Mouse (Mus musculus) left cerebral cortex, adult 11 months (tissue): ENCODE measurements around the gene Aktip.

Experiments used
- DNase-seq: peaks from one replicate; pipeline ENCODE4 v3.0.0; 2022; ENCODE audit warnings: low spot score

Aktip gene

DNA sequence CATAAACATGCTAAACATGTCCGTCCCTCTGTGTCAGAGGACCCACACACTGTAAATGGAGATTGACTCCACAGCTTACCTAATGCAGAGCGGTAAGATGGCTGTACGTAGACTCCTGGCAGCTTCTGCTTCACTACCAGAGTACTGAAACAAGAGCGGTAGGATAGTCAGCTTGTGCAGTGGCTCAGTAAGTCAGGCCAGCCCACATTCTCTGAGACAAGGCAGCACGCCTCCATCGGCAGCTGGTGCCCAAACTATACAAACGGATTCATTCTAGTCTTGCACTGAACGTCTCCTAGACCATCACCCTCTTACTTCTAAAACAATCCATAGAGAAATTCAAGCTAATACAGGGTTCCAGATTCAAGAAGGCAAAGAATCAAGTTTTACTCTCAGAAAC is 73.0 kb downstream of the Aktip start:
- peak; percentile 32 for DNase-seq

DNA sequence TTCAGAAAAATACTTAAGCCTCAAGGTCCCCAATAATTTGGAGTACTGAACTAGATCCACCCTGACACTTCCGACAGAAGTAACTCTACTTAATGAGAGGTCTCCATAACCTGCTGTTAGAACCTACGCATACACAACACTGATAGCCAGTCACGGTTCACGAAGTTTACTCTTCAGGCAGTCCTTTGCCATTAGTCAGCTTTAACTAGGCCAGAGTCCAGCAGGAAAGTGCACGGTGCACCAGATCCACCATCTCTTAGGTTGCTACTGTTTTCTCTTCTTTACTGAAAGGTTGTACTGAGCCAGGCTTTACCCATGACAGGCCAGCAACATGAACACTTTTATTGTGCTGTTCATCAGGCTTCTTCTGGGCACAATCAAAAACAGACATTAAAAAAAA is 75.5 kb downstream of the Aktip start:
- DNase-seq, result no peak

DNA sequence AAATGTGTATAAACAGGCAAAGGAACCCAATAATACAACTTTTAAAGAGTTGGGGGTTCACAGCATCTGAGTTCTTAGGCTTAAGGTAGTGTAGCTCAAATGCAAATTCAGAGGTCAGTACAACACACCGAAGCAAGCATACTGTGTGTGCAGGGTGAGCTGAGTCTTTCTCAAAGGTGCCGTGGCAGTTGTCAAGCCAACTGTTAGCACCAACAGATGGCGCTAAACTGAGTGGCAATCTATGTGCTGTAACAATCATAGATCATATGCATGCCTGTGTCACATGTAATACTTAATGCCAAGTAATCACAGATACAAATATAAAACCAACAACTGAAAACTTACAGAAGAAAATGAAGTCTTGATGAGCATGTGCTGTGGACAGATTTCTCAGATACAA is 81.6 kb downstream of the Aktip start:
- no peak for DNase-seq

DNA sequence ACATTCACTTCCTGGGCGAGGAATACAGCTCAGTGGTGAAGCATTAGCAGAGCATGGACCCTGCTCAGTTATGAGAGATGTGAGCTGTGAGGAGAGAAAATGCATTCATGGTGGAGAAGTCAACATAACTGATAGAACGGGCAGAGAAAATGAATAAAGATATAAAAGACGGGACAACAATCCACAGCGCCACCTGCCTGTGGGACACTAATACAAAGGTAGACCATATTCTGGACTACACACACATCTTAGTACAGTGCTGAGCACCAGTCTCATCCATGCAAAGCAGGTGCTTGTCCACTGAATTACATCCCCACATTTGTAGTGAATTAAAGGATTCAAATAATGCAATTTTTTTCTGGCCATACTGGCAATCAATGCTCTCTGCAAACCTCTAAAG is 82.2 kb downstream of the Aktip start:
- DNase-seq, result no peak

DNA sequence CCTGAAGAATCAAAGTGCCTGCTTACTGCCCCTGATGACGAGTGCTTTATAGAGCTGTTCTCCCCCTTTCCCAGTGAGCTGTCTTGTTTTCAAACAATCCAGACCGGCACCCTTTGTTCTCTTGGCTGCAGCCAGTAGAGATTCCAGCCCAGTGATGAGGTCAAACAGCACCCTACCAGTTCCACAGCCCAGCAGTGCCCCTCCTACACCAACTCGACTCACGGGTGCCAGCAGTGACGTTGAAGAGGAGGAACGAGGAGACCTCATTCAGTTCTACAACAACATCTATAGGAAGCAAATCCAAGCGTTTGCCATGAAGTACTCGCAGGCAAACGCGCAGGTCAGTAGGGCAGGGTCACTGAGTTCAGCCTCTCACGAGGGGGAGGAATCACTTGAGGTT is 84.9 kb downstream of the Aktip start:
- no peak for DNase-seq

DNA sequence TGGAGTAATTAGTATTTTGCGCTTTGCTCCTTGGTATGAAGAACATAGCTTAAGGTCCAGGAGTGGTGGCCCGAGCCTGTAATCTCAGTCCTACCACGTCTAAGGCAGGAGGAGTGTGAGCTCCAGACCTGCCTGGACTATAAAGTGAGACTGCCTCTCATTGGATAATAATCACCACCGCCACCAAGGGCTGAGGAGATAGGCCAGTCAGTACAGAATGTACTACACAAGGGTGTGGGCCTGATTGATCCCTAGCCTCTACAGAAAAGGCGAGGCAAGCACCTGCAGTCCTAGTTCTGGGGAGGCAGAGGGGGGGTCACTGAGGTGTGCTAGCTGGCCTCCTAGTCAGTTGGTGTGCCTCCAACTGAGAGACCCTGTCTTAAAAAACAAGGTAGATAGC is 85.3 kb downstream of the Aktip start:
- no peak for DNase-seq

DNA sequence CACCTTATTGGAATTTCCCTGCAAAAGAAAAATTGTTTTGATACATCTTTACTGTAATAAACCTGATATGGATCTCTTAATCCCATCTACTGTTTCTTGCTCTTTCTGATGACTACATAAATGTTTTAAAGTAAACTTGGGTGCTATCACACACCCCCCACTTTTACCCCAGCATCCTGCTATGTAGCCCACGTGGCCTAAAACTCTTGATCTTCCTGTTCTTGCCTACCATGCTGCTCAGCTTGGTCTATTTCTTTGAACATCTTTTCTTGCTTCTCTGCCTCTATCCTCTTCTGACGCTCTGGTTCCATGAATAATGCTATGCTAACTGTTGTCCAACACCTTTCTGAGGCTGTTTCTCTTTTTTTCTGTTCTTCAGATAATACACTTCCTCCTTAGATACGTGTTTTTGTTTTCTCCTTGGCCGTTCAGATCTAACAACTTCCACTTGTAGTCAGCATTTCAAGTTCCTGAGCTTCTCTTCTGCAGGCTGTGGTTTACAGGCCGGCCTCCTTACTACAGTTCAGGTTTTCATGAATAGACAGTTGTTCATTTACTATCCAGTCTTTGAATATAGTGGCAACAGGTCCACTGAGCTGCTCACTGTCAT is 87.8 kb downstream of the Aktip start:
- no peak for DNase-seq

DNA sequence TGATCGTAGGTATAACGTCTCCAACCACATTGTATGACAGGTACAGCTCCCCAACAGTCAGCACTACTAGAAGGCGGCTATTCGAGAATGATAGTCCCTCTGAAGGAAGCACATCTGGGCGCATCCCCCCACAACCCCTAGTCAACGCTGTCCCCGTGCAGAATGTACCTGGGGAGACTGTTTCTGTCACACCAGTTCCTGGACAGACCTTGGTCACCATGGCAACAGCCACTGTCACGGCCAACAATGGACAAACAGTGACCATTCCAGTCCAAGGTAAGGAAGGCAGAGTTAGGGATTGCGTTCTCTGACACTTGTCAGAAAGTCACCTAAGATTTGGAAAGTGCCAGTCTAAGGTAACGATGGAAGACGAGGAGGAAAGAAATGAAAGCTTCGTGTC is 93.5 kb downstream of the Aktip start:
- DNase-seq, result no peak

DNA sequence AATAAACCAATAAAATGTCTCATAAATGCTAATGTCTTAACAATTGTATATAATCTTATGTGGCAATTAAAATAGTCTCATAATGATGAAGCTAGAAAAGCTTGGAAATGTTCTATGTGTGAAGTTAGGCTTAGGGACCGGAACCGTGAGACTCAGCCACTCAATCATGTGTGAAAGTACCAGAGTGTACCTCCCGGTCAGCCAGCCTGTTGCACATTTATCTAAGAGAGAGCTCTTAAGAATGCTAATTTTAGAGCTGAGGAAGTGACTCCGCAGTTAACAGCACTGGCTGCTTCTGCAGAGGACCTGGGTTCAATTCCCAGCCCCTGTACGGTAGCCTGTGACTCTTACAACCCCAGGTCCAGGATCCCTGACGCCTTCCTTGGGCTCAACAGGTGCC is 101.7 kb downstream of the Aktip start:
- no peak for DNase-seq

DNA sequence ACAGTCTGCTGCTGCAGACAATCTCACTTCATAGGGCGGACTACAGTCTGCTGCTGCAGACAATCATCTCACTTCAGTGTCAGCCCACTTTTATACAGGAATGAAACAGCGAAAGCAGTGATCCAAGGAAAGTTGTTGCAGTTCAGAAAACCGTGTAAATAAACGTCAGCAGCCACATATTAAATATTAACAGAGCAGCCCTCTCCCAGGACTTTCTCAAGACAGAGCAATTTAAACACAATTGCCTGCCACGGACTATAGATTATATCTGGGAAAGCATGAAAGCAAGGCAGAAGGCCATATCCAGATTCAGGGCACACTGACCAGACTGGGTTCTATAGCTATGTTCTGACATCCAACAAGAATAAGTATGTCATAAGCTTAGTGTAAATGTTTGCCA is 105.6 kb downstream of the Aktip start:
- DNase-seq, result no peak

DNA sequence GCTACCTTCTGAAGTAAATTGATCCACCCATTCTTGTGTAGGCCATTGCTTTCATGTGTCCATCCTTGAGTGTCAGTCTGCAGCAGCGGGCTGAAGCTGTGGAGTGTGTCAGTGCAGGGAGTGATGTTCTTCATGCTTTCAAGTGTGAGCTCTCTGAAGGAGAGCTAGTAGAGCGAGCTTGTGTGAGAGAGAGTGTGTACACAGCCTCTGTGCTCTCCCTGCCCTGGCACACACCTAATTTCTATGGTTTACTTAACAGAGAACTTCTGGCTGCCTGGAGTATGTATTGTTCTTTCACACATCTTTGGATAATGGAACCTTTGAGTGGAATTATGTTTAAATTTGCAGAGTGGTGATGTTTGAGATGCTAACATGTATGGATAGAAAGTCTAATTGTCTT is 110.2 kb downstream of the Aktip start:
- no peak for DNase-seq

DNA sequence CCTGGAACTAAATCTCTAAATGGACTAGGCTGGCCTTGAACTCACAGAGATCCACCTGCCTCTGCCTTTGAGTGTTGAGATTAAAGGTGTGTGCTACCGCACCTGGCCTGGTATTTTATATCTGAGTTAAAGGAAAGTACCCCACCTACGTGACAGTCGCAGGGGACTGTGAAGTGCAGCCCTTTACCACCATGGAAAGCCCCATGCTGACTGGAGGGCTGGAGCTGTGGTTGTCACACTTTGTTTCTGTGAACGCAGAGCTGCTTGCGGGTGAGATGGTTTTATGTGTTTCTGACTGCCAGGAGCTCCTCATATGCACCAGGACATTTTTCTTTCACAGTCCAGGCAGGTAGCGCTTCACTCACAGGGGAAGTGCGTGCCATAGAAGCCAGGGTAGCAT is 111.3 kb downstream of the Aktip start:
- DNase-seq, result no peak

DNA sequence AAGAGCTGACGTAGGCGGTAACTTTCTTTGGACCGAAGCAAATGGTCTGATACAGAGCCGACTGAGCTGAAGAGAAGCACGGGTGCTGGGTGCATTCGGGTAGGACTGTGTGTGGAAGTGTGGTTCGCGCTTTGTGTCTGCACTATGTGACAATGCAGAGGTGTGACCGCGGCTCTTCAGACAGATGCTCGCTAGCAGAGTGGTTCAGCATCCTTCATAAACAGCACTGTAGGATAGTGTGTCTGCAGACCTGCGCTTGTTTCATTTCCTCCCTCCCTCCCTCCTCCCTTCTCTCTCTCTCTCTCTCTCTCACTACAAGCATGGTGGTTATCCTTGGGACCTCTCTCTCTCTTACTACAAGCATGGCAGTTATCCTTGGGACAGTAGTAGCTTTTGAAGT is 117.3 kb downstream of the Aktip start:
- no peak for DNase-seq

DNA sequence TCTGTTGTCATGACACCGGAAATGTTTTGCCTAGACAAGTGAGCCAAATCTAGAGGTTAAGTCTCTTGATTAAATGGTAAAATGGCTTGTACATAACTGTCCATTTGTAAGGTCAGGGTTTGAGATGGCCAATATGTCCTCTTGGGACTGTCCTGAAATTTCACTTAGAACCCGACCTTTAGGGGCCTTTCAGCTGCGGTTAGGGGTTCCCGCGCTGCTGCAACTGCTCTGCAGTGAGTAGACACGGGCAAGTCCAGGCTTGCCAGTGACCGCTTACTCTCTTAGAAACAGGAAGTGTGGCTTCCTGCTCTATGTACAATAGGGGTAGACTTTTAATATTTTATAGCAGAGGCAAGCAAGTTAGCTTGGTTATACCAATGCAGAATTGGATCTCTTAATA is 117.9 kb downstream of the Aktip start:
- DNase-seq, result no peak

DNA sequence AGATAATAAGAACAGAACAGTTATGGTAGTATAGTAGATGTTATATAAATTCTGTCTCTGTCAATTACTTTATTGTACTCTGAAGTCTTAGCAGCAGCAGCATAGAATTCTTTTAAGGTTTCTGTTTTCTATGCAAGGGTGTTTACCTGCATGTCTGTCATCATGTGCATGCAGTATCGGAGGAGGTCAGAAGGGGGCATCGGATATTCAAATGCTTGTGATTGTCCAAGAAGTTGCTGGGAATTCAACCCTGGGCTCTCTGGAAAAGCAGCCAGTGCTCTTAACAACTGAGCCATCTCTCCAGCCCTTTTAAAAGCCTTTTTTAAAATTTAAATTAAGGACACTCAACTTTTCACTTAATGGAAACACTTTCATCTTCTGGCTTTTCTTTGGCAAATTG is 120.1 kb downstream of the Aktip start:
- DNase-seq, result no peak

DNA sequence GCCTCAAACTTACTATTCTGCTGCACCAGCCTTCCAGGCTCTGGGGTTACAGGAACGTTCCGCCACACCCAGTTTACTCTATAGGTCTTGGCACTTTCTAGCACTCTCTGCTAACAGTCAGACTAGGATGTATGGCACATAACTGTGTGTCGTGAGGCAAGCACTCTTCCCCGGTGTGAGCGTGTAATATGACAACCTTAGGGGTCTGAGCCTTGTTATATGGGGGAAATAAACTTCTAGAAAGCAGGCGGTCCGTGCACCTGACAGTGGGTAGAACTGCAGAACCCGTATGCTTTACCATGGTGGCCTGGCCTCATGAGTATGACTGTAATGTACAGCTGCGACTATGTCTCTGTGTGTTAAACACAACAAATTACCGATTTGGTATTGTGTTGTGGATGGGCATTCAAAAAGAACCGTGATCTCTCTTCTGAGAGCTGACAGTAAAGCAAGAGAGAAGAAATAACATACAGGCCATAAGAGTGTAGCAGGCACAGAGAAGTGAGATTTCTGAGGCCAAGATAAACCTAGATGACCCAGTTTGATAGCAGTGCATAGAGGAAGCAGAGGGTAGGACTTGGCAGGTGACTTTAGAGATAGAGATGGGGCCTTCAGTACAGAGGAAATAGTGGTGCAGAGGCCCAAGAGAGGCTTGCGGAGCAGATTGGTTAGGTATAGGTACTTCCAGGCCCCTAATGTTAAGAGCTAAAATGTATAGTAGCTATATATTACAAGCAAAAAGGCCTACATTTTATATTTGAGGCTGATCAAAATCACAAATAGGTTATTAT is 122.5 kb downstream of the Aktip start:
- DNase-seq, result no peak

DNA sequence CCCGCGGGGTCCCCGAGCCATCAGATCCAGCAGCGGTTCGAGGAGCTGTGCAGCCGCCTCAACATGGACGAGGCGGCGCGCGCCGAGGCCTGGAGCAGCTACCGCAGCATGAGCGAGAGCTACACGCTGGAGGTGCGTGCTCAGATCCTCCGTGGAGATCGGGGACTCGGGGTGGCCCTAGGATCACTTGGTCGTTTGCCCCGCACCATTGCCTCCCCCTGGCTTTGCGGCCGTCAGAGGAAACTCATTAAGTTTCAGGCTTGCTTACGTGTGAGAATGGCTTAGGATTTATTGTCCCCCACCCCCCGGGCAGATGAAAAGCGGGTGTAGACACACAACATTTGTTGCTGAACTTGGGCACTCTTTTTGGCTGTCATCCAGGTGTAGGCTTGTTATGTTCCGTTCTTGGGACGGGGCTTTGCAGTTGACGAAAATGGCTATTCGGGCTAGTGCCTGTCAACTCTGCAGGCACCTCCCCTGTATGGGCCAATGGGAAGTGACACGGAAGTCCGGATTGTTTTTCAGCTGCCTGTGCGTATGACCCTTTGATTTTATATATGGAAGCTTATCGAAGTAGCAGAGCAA is 129.4 kb downstream of the Aktip start:
- peak; percentile 73 for DNase-seq

DNA sequence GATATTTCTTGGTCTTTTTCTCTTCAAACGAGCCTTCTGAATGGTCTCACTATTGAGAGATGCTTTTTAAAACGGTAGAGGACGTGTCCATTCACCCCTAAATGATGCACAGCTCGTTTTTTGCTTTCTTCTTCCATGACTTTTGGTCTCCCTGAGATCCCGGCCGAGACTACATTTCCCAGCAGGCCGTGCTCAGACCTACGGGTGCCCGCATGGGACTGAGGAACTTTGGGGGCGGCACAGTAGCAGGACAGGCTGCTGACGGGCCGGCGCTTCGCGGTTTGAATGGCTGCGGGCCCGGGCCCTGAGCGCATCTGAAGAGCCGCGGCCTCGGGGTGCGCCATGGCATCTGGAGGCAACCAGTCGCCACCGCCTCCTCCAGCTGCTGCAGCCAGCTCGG is 129.9 kb downstream of the Aktip start, which contains the start of gene Rbl2:
TSS of gene Rbl2 (plus strand) at position 224 of the 400 bp plus-strand sequence.
- peak; percentile 90 for DNase-seq

DNA sequence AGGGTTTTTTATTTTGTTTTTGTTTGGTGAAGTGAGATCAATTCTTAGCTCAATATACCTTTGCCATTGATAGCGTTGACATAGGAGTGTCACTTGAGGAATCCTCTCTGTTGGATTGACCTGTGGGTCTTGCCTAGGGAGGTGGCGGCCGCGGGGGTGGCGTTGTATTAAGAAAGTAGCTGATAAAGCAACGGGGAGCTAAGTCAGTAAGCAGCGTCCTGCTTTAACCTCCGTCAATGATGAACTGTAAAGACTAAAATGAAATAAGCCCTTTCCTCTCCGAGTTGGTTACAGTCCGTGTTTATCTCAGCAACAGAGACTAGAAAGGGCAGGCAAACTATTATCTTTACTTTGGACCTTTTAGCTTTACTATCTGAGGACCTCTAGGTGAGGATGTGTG is 130.4 kb downstream of the Aktip start:
- DNase-seq, result no peak

DNA sequence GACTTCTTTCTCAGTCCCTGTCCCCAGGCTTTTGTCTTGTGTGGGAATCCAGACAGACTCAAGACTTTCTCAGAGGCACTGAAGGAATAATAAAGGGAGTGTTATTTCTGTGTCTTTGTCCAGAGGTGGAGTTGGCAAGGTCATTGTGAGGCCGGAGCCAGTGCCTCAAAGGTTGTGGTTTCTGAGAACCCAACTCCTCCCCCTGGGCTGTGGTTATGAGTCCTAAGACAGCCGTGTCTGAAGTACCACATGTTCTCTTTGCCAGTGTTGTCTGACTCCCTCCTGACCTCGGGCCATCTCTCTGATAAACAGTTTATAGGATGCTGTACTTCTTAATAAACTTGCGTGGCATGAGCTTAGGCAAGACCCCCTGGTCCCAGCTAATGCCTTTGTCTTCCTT is 134.6 kb downstream of the Aktip start:
- no peak for DNase-seq
